Mouse (Mus musculus): ENCODE measurements around the gene Tmprss7. TPM values are rescaled to one million over a fixed set of nuclear protein-coding genes. Genes with fewer than 3 reads are reported as not detected.
A peak's percentile ranks its signal among the peaks of the same experiment; 100 is the strongest.

Tmprss7 gene
- not detected for total RNA-seq (2022)

GRCm38 (mm10) chr16:45693558-45693957 lies at the start of gene Tmprss7:
Gene Tmprss7, minus strand, starts transcription at chr16:45693658.
- no peak for DNase-seq (ENCODE audit: low spot score in 2 of 2)

DNA sequence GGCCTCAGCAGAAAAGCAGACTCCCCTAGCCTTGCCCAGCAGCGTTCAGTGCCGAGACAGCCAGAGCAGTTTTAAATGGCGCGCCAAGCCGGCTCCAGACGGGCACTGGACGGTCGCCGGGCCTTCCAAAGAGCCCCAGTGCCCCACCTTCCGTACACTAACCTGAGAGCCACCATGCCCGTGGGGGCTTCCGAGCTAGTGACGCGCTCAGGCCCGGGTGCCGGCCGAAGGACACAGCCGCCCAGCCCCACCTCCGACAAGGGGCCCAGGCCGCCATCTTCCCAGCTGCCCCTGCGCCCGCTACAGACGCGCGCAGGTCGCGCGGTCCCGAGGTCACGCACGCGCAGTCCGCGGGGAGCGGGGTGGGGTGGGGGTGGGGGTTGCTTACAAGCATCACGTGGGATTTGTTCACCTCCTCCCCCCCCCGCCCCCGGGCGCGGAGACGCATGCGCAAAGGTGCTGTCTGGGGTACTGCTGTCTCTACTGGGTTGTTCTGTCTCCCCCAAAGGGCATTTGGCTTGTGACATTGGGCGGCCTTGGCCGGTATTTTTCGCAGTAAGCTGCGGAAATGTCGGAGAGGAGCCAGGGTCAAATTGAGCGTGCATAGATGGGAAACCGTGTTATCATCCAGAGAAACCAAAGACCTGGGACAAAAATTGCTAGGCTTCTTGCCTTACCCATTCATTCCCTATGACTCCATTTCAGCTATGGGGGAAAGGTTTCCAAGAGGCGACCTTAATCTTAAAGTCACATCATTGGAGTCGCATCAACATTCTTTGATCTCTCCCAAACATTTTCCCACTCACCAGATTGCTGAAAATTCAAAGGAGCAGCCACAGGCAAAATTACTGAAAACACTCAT lies 49.4 kb upstream of the Tmprss7 start, which contains the start of gene Abhd10:
TSS of gene Abhd10 (minus strand) at position 341 of the 862 bp plus-strand sequence.
- peak; percentile 91 to 92 for DNase-seq (ENCODE audit: low spot score in 2 of 2)

DNA sequence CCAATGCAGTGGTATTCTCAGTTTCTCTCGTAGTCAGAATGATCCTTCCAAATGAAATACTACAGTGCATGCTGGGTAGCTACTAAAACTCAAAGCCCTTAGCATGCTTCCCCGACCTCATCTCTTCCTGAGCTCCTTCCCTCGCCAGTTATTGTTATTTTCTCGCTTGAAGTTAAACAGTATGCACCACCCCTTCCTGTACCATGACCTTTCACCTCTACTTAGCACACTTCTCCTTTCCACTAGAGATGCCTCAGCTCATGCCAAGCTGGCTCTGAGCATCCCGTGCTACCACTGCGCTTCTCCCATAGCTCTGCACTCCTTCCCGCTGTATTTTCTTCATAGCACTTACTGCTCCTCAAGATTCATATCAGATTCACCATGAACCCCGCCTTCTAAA lies 44.4 kb upstream of the Tmprss7 start:
- DNase-seq (ENCODE audit: low spot score in 2 of 2), result no peak

- DNase-seq (ENCODE audit: low spot score in 2 of 2), result no peak
Observed at GRCm38 (mm10) chr16:45736724-45737123, 43.3 kb upstream of the Tmprss7 start.

- DNase-seq (ENCODE audit: low spot score in 2 of 2), result no peak
Observed at GRCm38 (mm10) chr16:45729163-45729562, 35.7 kb upstream of the Tmprss7 start.

DNA sequence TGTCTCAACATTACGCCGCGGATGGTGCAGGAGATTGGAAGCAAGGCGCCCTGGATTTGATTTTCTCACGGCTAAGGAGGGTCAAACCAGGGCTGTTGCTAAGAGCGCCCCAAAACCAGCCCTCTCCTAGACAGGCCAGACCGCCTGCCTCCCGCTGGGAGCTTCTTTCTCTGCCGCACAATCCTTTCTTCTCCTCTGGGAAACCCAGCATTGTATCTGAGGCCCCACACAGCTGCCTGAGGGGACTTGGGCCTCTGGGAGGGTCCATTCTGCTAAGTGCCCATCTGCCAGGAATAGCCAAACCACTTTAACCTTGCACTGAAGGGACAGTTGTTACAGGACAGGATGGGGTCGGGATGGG lies 31.3 kb upstream of the Tmprss7 start:
- no peak for DNase-seq (ENCODE audit: low spot score in 2 of 2)

GRCm38 (mm10) chr16:45724061-45724741 lies 30.7 kb upstream of the Tmprss7 start, which contains the start of gene Tagln3:
Gene Tagln3, minus strand, starts transcription at chr16:45724608.
- DNase-seq (ENCODE audit: low spot score in 2 of 2), result no peak

GRCm38 (mm10) chr16:45723172-45723901 lies 29.9 kb upstream of the Tmprss7 start:
- no peak for DNase-seq (ENCODE audit: low spot score in 2 of 2)

DNA sequence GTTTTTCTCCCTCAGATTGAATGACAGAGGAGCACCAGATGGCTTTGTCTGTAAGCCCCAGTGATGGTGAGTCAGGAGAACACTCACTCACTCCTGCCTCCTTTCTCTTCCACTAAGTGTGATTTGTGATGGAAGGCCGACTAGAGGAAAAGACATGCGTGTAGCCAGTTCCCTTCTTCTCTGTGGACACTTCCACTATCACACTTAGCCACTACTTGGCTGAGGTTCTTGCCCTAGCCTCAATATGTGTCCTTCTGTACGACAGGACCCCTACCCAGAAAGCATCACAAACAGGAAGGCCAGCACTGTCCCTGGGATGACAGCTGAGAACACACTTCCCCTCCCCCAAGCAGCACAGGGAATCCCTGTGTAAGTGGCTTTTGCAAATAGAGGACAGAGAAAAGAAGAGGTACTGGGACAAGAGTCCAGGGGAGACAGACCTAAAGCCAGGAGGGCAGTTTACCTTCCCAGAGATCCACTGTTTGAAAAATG lies 29.0 kb upstream of the Tmprss7 start:
- no peak for DNase-seq (ENCODE audit: low spot score in 2 of 2)

DNA sequence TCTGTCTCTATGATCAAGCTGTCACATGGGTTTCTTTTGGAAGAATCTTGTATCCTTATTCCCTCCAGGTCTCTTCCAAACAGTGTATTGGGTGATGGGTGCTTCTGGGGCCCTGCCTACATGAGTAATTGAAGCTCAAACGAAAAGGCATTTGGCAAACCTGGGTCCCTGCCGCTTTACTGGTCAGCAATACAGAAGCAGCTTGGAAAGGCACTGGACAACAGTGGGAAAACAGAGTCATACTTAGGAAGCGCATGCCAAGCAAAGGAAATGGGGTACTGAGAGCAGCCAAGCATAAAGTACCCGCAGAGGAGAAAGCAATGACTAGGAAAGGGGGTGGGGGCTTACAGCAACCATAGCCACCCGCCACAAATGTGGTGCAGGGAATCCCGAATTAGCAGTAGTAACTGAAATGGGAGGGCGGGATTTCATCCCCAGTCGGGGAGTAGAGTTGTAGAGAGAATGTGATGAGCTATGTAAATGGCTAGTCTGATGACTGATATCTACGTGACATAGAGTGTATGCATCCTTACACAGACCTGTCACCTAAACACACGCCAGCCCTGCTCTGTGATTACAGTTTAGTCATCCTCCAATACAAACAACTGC lies 26.7 kb upstream of the Tmprss7 start:
- DNase-seq (ENCODE audit: low spot score in 2 of 2), result no peak

DNA sequence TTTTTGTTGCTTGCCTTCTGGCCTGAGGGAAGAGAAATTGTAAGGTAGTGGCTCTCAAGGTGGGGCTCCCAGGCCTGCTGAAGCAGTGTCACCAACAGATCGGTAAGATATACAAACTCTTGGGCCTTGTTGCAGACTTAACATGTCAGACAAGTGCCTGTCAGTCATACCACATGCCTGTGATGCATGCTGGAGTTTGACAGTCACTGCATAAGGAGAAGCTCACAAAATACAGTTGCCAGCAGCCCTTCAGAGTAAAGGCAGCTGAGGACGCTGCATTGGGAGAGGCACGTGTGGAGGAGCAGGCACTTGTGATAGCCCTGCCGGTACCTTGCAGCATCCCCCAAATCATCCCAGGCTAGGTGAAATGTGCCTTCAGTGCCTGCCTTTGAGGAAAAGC lies 24.8 kb upstream of the Tmprss7 start:
- no peak for DNase-seq (ENCODE audit: low spot score in 2 of 2)

DNA sequence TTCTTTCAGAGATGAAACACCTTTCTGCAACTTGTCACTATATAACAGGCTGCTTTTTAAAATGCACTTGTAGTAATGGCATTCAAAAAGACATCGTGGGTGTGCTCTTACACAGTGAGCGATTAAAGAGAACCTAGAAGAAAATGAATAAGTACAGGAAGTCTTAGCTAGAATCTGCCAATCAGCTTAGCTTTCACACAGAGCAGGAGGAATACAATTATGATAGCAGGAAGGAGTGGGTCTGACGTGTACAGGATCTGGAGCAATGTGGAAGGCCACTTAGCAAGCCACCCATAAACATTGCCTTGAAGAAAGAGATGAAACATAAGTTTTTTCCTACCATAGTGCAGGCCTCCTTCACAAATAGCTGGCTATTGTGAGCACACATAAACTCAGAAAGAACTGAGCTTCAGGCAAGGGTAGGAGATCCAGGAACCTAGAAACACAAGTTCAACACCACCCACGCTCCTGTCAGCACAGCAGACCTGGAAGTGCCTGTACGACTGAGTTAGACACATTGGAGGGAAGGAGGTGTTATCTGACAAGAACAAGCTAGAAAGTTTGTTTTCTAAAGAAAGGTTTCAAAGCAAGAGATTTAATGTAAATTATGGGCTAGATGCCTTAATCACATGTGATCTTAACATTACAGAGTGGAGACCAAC lies 21.2 kb upstream of the Tmprss7 start:
- DNase-seq (ENCODE audit: low spot score in 2 of 2), result no peak

DNA sequence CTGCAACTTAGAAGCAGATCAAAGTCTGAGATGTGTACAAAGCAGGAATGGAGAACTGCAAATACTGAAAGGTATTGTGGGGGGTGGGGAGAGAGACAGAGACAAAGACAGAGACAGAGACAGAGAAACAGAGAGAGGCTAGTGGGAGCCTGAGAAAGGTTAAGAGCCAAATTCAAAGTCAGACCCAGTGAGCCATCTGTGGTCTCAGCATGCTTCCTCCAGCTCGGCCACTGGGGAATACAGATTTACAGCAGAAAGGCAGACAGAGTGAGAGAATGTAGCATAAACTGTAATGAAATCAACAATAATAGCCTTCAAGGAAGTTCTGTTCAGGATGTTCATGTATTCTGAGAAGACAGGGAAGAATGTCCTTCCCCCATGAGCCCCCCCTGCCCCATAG lies 20.4 kb upstream of the Tmprss7 start:
- DNase-seq (ENCODE audit: low spot score in 2 of 2), result no peak

DNA sequence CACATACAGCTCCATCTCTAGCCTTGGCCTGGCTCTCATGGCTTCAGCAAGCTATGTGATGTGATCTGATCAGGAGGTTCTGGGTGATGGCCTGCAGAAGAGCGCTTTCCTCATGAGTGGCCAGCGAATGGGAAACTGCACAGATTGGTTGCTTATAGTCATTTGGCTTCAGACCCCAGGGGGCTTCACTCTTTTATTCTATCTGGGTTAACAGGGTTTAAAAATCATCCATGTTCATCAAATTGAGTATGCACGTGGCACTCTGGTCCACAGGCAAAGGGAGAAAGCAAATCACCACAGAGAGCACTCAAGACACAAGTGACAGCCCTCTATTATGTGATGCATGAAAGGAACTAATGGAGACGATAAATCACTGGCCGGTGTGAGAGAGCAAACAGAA lies 19.8 kb upstream of the Tmprss7 start:
- no peak for DNase-seq (ENCODE audit: low spot score in 2 of 2)

DNA sequence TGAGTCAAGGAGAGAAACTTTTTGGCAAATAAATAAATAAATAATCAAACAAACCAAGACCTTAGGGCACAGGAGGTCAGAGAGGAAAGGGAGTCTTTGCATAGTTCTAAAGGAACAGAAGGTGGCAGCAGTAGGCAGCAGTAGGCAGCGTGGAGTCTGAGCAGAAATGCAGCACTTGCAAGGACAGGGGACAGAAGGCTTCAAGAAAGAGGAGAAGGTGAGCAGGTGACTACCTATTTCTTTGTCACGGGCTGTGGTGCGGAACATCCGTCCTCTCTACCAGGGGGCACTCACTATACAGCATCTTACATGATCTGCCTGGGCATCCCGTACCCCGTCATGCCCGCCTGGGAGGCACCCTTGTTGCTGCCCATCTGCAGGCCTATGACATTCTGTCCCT lies 17.8 kb upstream of the Tmprss7 start:
- DNase-seq (ENCODE audit: low spot score in 2 of 2), result no peak

DNA sequence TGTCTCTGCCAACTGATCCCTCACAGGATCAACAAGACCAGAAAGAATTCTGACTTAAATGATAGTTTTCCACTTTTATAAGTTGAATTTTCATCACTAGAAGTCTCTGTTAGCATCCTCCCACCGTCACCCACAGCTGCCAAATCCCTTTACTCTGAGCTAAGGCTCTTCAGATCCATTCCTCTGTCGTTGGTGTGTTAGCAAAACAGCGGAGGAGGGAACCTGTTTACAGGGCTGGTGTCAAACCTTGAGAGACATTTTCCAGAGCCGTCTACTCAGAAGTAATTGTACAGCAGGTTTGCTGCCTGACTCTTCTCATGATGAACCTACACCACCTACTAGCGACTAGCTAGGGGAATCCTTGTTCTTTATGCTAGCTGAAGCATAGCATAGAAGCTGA lies 5.8 kb upstream of the Tmprss7 start:
- no peak for DNase-seq (ENCODE audit: low spot score in 2 of 2)

- DNase-seq (ENCODE audit: low spot score in 2 of 2), result no peak
Observed at GRCm38 (mm10) chr16:45697996-45698395, 4.5 kb upstream of the Tmprss7 start.

DNA sequence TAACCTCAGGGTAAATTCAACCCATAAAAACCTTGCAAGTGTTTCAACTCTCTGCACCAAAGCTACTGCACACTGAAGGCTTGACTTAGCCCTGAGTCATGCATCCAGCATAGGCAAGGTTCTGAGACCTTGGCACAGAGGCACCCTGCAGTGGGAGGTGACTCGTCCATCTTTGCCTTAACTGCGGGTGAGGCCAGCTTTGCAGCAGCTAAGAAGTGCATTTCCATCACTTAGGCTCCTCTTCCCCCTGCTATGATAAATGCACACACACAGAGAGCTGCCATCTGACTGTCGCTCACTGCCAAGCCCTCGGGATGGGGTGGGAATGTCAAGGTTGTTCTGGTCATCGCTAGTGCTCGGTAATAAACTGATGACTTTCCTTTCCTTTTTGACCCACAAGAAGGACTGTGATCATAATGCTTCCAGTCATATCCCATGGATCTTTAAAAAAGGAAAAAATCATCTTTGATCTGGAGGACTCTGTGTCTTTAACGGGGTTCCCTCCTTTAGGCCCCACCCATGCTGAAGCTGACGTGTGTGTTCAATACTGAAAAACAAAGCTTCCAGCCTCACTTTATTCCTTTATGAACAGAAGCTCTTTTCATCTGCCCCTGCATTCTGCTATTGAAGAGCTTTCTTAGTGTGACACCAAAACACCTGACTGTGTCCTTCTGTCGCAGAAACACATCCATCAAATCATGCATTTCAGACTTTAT lies 2.1 kb upstream of the Tmprss7 start:
- no peak for DNase-seq (ENCODE audit: low spot score in 2 of 2)

DNA sequence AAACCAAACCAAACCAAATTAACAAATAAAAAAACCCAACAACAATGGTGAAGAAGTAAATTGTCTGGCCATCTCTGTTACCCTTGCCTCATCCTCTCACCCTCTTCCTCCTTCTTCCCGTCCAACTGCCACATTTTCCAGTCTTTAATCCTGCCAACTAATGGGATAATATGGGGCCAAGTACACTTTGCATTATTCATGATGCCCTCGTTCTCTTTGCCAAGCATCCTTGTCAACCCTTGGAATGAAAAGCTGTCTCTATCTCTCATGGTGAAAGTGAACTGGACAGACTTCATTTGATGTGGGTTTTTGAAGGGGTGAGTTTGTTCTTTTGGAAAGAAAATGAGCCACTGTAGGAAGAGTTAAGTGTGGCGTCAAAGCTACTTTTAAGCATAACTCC lies 607 bp downstream of the Tmprss7 start:
- DNase-seq (ENCODE audit: low spot score in 2 of 2), result no peak

DNA sequence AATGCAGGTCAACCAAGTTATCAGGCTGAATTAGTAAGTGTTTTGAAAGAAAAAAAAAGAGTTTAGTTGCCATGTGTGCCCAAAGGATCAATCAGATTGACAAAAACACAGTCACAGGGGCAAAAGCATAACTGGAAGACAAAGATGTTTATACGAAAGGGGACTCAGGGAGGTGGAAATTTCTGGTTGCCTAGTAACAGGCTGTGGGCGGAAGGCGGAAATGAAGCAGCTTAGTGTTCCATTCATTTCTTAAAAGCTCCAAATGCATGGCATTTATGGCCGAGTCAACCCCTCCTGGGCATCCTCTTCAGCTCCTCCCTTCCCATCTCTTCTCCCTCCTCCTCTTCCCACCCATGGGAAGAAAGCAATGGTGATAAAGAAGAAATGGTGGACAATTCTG lies 3.3 kb downstream of the Tmprss7 start:
- DNase-seq (ENCODE audit: low spot score in 2 of 2), result no peak
